Mouse (Mus musculus): ENCODE data around the gene Cebpb.

The Cebpb gene

DNA sequence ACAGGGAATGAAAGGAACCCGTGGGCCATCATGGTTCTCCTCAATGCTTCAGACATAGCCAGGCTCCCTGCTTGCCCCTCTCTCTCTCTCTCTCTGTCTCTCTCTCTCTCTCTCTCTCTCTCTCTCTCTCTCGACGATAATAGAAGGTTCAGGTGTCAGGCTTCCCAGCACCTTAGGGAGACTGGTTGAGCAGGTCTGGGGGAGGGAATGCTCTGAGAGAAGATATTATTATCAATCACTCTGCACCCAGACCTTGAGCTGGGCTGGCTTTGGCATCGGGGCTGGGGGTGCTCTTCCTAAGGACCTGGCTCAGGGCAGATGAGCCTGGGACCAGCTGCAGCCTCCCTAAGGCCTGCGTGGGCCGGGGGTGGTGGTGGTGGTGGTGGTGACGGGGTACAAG, 41.3 kb downstream of the Cebpb start:
- no peak for DNase-seq

DNA sequence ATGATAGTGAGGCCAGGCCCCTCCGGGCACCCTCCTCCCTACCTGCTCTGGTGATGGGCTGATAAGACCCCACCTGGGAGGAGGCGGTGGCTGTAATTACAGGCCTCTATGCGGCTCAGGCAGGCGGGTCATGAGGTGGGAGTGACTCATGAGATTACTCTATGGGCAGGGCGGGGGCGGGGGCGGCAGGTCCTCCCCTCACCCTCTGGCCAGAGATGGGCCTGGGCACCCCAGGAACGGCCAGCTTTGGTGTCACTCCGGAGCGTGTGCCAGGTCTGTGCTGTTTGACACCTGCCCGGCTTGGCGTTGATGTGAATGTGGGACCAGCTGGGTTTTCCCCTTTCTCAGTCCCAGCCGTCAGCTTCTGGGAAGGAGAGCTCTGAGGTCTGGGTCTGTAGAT, 42.4 kb downstream of the Cebpb start:
- no peak for DNase-seq

DNA sequence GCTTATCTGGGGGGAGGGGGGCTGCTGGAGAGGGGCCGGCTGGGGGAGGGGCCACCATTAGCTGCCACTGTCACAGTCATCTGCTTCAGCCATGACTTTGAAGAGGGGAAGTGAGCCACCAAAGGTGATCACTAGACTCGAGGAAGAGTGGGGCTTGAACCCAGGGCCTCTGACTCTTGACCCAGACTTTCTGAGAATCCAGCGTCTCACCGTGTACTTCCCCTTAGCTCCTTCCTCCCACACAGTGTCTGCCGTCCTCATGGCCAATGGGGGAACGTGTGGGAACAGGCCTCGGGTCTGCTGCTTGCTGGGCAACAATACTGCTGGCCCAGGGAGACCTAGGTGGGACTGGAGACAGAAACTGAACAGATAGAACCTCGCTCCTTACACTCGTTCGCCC, 46.1 kb downstream of the Cebpb start:
- no peak for DNase-seq

DNA sequence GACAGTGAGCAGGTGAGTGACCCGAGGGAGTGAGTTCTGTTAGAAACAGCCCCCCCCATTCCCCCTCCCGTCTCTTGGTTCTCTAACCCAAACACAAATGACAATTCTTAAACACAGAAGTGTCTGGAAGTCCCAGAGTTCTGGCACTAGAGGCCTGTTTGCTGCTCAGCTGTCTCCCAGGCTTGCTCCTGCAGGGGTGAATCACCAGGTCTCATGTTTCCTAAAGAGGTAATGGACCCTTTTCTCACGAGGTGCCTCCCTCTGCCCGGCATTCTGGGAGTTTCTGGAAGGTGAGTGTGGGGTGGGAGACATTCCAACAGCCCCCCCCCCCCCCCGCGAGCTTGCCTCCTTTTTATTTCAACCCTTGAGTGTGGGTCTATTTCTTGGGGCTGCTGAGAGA, 50.3 kb downstream of the Cebpb start:
- DNase-seq = no peak
